Mouse (Mus musculus) ovary, adult 18-20 months (tissue): ENCODE data around the gene Phc1.
A peak's percentile ranks its signal among the peaks of the same experiment; 100 is the strongest.
"Not testable (repeated sequence)": the region's sequence is repeated elsewhere in the genome, so short reads cannot be mapped to it uniquely, and the experiment has no call there.

ENCODE experiments used
- DNase-seq: peaks from one replicate; pipeline ENCODE4 v3.0.0; 2022; ENCODE audit warnings: low spot score, mixed read lengths

Phc1 gene

GRCm38 (mm10) chr6:122340349-122341000 lies at the start of gene Phc1:
Gene Phc1 (minus strand): TSS chr6:122340561.
- DNase-seq = no peak

- DNase-seq = not testable (repeated sequence)
These were observed 49.6 kb upstream of the Phc1 start for GRCm38 (mm10) chr6:122389986-122390385.

- DNase-seq = not testable (repeated sequence)
These were observed 47.0 kb upstream of the Phc1 start for GRCm38 (mm10) chr6:122387177-122388028.

- no peak for DNase-seq
These were observed 45.4 kb upstream of the Phc1 start for GRCm38 (mm10) chr6:122385724-122386123.

- no peak for DNase-seq
These were observed 44.5 kb upstream of the Phc1 start for GRCm38 (mm10) chr6:122384886-122385285.

- no peak for DNase-seq
These were observed 42.9 kb upstream of the Phc1 start for GRCm38 (mm10) chr6:122383211-122383610.

GRCm38 (mm10) chr6:122382046-122382445 lies 41.7 kb upstream of the Phc1 start:
- no peak for DNase-seq

GRCm38 (mm10) chr6:122368245-122368644 lies 27.9 kb upstream of the Phc1 start:
- DNase-seq = no peak

GRCm38 (mm10) chr6:122366976-122367375 lies 26.6 kb upstream of the Phc1 start:
- no peak for DNase-seq

- DNase-seq = no peak
These were observed 25.9 kb upstream of the Phc1 start for GRCm38 (mm10) chr6:122366287-122366686.

GRCm38 (mm10) chr6:122365706-122366105 lies 25.3 kb upstream of the Phc1 start:
- DNase-seq = no peak

GRCm38 (mm10) chr6:122357089-122357488 lies 16.7 kb upstream of the Phc1 start:
- no peak for DNase-seq

- no peak for DNase-seq
These were observed 15.5 kb upstream of the Phc1 start for GRCm38 (mm10) chr6:122355909-122356308.

GRCm38 (mm10) chr6:122347326-122347725 lies 7.0 kb upstream of the Phc1 start:
- not testable (repeated sequence) for DNase-seq

- DNase-seq = no peak
These were observed 6.0 kb upstream of the Phc1 start for GRCm38 (mm10) chr6:122346399-122346798.

- no peak for DNase-seq
These were observed 5.4 kb upstream of the Phc1 start for GRCm38 (mm10) chr6:122345731-122346130.

- no peak for DNase-seq
These were observed 4.2 kb upstream of the Phc1 start for GRCm38 (mm10) chr6:122344386-122345116.

GRCm38 (mm10) chr6:122343719-122344118 lies 3.4 kb upstream of the Phc1 start:
- no peak for DNase-seq

- no peak for DNase-seq
These were observed 1.8 kb upstream of the Phc1 start for GRCm38 (mm10) chr6:122342125-122342524.

- no peak for DNase-seq
These were observed 863 bp upstream of the Phc1 start for GRCm38 (mm10) chr6:122341038-122341810.

GRCm38 (mm10) chr6:122339648-122340341 lies 566 bp downstream of the Phc1 start:
- DNase-seq = peak; percentile 78
